Mouse (Mus musculus): ENCODE measurements at regions not wholly inside any gene's neighbourhood (a gene's known extent, or its start where the extent isn't known, plus 50 kb on each side); places are given as distances from the start of the nearest gene placed in this dataset.

GRCm38 (mm10) chr13:71174335-71174734, 332.7 kb upstream of the Adamts16 start:
- TF ChIP-seq CTCF (IDR thresholded peaks at IDR 0.05; ENCODE audit: low read depth), result no peak
- no peak for TF ChIP-seq EP300 (optimal IDR thresholded peaks at IDR 0.05)
